In the genomic region with DNA sequence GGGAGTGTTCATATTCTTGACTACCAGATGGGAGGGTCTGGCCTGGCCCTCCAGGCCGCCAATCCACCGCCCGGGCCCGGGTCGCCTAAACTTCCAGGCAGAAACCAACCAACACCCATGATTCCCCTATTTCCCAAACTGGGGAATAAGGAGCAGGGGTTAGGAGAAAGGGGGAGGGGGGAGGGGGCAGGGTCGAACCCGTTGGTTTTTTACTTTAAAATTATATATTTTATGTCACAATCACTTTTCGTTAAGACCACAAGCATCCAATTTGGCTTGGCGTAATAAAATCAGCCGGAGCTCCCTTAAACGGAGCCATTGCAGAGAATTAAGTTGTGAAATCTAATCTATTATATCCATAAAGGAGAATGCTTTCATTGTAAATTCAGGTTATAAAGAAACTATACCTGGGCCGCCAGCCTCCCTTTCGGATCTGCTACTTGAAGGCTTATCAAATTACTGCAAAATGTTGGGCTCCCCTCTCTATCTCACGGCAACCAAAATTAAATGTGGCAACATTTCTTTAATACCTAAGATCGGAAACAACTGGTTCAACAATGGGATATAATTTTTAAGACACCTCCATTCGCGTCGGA, we compare ENCODE assay signal across 8 mouse cellular contexts. TPM values are rescaled to one million over a fixed set of nuclear protein-coding genes. Genes with fewer than 3 reads are reported as not detected.
DNase-seq lines count a peak whose midpoint lies in the region; ATAC-seq and TF ChIP-seq lines count a peak whose summit lies in the region.

No protein-coding gene starts in this region.

- H3K4me1 ChIP-seq in kidney, embryonic 14.5 days (ENCODE audit: control insufficient read depth, insufficient read depth, low read length) = peaks cover 64% of the 10 kb centered on the region
- peaks cover 17% of the 10 kb centered on the region for H3K4me1 ChIP-seq in embryonic facial prominence, embryonic 11.5 days (ENCODE audit: control insufficient read depth, insufficient read depth, low read length)
- H3K4me1 ChIP-seq in hindbrain, embryonic 16.5 days (ENCODE audit: control insufficient read depth, insufficient read depth, low read depth, low read length) = peaks cover 49% of the 10 kb centered on the region
- H3K4me1 ChIP-seq in midbrain, postnatal 0 days (ENCODE audit: insufficient read depth, low read length) = peaks cover 10% of the 10 kb centered on the region

- no peaks in the 10 kb centered on the region for H3K27me3 ChIP-seq in kidney, embryonic 14.5 days (ENCODE audit: control insufficient read depth, insufficient read depth, low read length)
- H3K27me3 ChIP-seq in embryonic facial prominence, embryonic 11.5 days (ENCODE audit: control insufficient read depth, insufficient read depth, low read length) = no peaks in the 10 kb centered on the region
- H3K27me3 ChIP-seq in hindbrain, embryonic 16.5 days (replicated peaks; ENCODE audit: control insufficient read depth, insufficient read depth, low read length) = no peaks in the 10 kb centered on the region
- H3K27me3 ChIP-seq in midbrain, postnatal 0 days (ENCODE audit: insufficient read depth, low read length) = no peaks in the 10 kb centered on the region

- H3K9ac ChIP-seq in kidney, embryonic 14.5 days (ENCODE audit: low read depth, low read length) = peak overlapping the region; percentile 99
- H3K9ac ChIP-seq in embryonic facial prominence, embryonic 11.5 days (replicated peaks; ENCODE audit: low read length) = peak overlapping the region; percentile 100
- peak overlapping the region; percentile 89 for H3K9ac ChIP-seq in hindbrain, embryonic 16.5 days (ENCODE audit: low read depth, low read length)
- peak overlapping the region; percentile 97 for H3K9ac ChIP-seq in midbrain, postnatal 0 days (replicated peaks; ENCODE audit: low read length, poor library complexity, severe bottlenecking)

- H3K27ac ChIP-seq in kidney, embryonic 14.5 days (ENCODE audit: low read depth, low read length) = peak overlapping the region; percentile 99
- peak overlapping the region; percentile 97 for H3K27ac ChIP-seq in embryonic facial prominence, embryonic 11.5 days (replicated peaks; ENCODE audit: low read depth, low read length)
- H3K27ac ChIP-seq in hindbrain, embryonic 16.5 days (ENCODE audit: low read depth, low read length) = peak overlapping the region; percentile 96
- H3K27ac ChIP-seq in midbrain, postnatal 0 days (ENCODE audit: low read depth, low read length) = peak overlapping the region; percentile 97

- no peaks in the 10 kb centered on the region for H3K9me3 ChIP-seq in kidney, embryonic 14.5 days (ENCODE audit: control insufficient read depth, low read length)
- H3K9me3 ChIP-seq in embryonic facial prominence, embryonic 11.5 days (replicated peaks; ENCODE audit: control insufficient read depth, low read length) = no peaks in the 10 kb centered on the region
- no peaks in the 10 kb centered on the region for H3K9me3 ChIP-seq in hindbrain, embryonic 16.5 days (ENCODE audit: control insufficient read depth, low read length)
- H3K9me3 ChIP-seq in midbrain, postnatal 0 days (ENCODE audit: low read length) = no peaks in the 10 kb centered on the region

- WGBS in kidney, embryonic 14.5 days = 4% methylated on average over 18 of the region's 18 CpGs
- 2% methylated on average over 18 of the region's 18 CpGs for WGBS in embryonic facial prominence, embryonic 11.5 days
- WGBS in hindbrain, embryonic 16.5 days = 10% methylated on average over 18 of the region's 18 CpGs
- 7% methylated on average over 18 of the region's 18 CpGs for WGBS in midbrain, postnatal 0 days

- ATAC-seq in kidney, embryonic 14.5 days (ENCODE audit: low FRiP score, low TSS enrichment) = no peak
- no peak for ATAC-seq in embryonic facial prominence, embryonic 11.5 days (replicated peaks; ENCODE audit: insufficient number of reproducible peaks, low FRiP score, low TSS enrichment, low read depth)
- ATAC-seq in hindbrain, embryonic 16.5 days = no peak
- ATAC-seq in midbrain, postnatal 0 days (ENCODE audit: low FRiP score) = no peak
- ATAC-seq in erythroblast, adult 5-6 weeks (replicated peaks; ENCODE audit: low FRiP score, poor library complexity, severe bottlenecking) = no peak

- no peak for DNase-seq in kidney, adult 8-10 months
- DNase-seq in embryonic facial prominence, embryonic 11.5 days (ENCODE audit: low spot score) = peak; percentile 49
- DNase-seq in midbrain, postnatal 0 days (ENCODE audit: low spot score) = no peak
- no peak for DNase-seq in layer of hippocampus, adult 9-10 months (ENCODE audit: low spot score)
- no peak for DNase-seq in gastrocnemius, adult 8-10 months (ENCODE audit: low spot score in 2 of 2)

- no peak for TF ChIP-seq CTCF in midbrain, postnatal 0 days (IDR thresholded peaks at IDR 0.05)

- H3K36me3 ChIP-seq in kidney, embryonic 14.5 days (ENCODE audit: control insufficient read depth, insufficient read depth, low read length) = peaks cover 2% of the 10 kb centered on the region; the same call in 1 of the 2 replicates
- H3K36me3 ChIP-seq in embryonic facial prominence, embryonic 11.5 days (replicated peaks; ENCODE audit: control insufficient read depth, insufficient read depth, low read depth, low read length) = no peaks in the 10 kb centered on the region; the same call in 1 of the 2 replicates
- no peaks in the 10 kb centered on the region for H3K36me3 ChIP-seq in hindbrain, embryonic 16.5 days (ENCODE audit: control insufficient read depth, insufficient read depth, low read length)
- no peaks in the 10 kb centered on the region for H3K36me3 ChIP-seq in midbrain, postnatal 0 days (ENCODE audit: insufficient read depth, low read length)

- peak overlapping the region; percentile 92 for H3K4me2 ChIP-seq in kidney, embryonic 14.5 days (replicated peaks; ENCODE audit: low read depth, low read length)
- peak overlapping the region; percentile 99 for H3K4me2 ChIP-seq in embryonic facial prominence, embryonic 11.5 days (ENCODE audit: low read depth, low read length)
- peak overlapping the region; percentile 95 for H3K4me2 ChIP-seq in hindbrain, embryonic 16.5 days (ENCODE audit: low read length)
- H3K4me2 ChIP-seq in midbrain, postnatal 0 days (ENCODE audit: low read depth, low read length, poor library complexity, severe bottlenecking) = peak overlapping the region; percentile 97

- peak overlapping the region; percentile 96 for H3K4me3 ChIP-seq in kidney, embryonic 14.5 days (ENCODE audit: low read length)
- peak overlapping the region; percentile 74 for H3K4me3 ChIP-seq in embryonic facial prominence, embryonic 11.5 days (ENCODE audit: low read depth, low read length)
- peak overlapping the region; percentile 77 for H3K4me3 ChIP-seq in hindbrain, embryonic 16.5 days (ENCODE audit: low read length)
- peak overlapping the region; percentile 86 for H3K4me3 ChIP-seq in midbrain, postnatal 0 days (ENCODE audit: low read depth, low read length)

RNA-seq across cellular contexts. Expression of gene Slc38a10, which starts 35.1 kb away (rescaled TPM):
- polyA plus RNA-seq in kidney, embryonic 14.5 days (2014; fragmentation: Nextera tagmentation; extraction: Ambion mirVana) = 81.2 and 89.0 TPM in 2 replicates
- 47.8 and 50.0 TPM in 2 replicates for polyA plus RNA-seq in embryonic facial prominence, embryonic 11.5 days (2014; fragmentation: Nextera tagmentation; extraction: Ambion mirVana)
- 114 and 122 TPM in 2 replicates for polyA plus RNA-seq in hindbrain, embryonic 16.5 days (2015; fragmentation: Nextera tagmentation; extraction: Ambion mirVana)
- total RNA-seq in midbrain, postnatal 0 days (2014; rRNA removed) = 171 and 175 TPM in 2 replicates
- 108 and 111 TPM in 2 replicates for polyA plus RNA-seq in midbrain, postnatal 0 days (2015; fragmentation: Nextera tagmentation; extraction: Ambion mirVana)
- 7.7 and 10.7 TPM in 2 replicates for total RNA-seq in erythroblast, adult 5-6 weeks (2015; ENCODE audit: low replicate concordance)
- total RNA-seq in erythroblast, adult 5-6 weeks (2017; ENCODE audit: low replicate concordance) = 22.4 and 39.9 TPM in 2 replicates
- total RNA-seq in gastrocnemius, adult 8-10 months (2022) = 10 to 100 TPM; 36.3 to 53.3 (median 39.2) TPM

RNA-seq across cellular contexts. Expression of gene Bahcc1, which starts 46.5 kb away (rescaled TPM):
- polyA plus RNA-seq in kidney, embryonic 14.5 days (2014; fragmentation: Nextera tagmentation; extraction: Ambion mirVana) = 20.3 and 27.2 TPM in 2 replicates
- polyA plus RNA-seq in embryonic facial prominence, embryonic 11.5 days (2014; fragmentation: Nextera tagmentation; extraction: Ambion mirVana) = 13.5 and 15.2 TPM in 2 replicates
- polyA plus RNA-seq in hindbrain, embryonic 16.5 days (2015; fragmentation: Nextera tagmentation; extraction: Ambion mirVana) = 7.8 and 9.7 TPM in 2 replicates
- 39.9 and 49.8 TPM in 2 replicates for total RNA-seq in midbrain, postnatal 0 days (2014; rRNA removed)
- polyA plus RNA-seq in midbrain, postnatal 0 days (2015; fragmentation: Nextera tagmentation; extraction: Ambion mirVana) = 5.9 and 9.5 TPM in 2 replicates
- total RNA-seq in erythroblast, adult 5-6 weeks (2015; ENCODE audit: low replicate concordance) = 2.1 and 3.3 TPM in 2 replicates
- 0.84 and 2.0 TPM in 2 replicates for total RNA-seq in erythroblast, adult 5-6 weeks (2017; ENCODE audit: low replicate concordance)
- total RNA-seq in gastrocnemius, adult 8-10 months (2022) = 1 to 10 TPM; 3.6 to 5.8 (median 4.7) TPM
